Mouse (Mus musculus) liver, embryonic 14.5 days (tissue): ENCODE measurements around the gene Lrp8.

Source experiments
- CTCF ChIP-seq: IDR thresholded peaks from 2 replicates; pipeline ENCODE4 v1.5.1; 2016; ENCODE audit warnings: antibody characterized with exemption, low read depth, control low read depth
- EP300 ChIP-seq: IDR thresholded peaks from 2 replicates; pipeline ENCODE4 v1.6.1; 2016; ENCODE audit warnings: antibody characterized with exemption, low read depth

DNA sequence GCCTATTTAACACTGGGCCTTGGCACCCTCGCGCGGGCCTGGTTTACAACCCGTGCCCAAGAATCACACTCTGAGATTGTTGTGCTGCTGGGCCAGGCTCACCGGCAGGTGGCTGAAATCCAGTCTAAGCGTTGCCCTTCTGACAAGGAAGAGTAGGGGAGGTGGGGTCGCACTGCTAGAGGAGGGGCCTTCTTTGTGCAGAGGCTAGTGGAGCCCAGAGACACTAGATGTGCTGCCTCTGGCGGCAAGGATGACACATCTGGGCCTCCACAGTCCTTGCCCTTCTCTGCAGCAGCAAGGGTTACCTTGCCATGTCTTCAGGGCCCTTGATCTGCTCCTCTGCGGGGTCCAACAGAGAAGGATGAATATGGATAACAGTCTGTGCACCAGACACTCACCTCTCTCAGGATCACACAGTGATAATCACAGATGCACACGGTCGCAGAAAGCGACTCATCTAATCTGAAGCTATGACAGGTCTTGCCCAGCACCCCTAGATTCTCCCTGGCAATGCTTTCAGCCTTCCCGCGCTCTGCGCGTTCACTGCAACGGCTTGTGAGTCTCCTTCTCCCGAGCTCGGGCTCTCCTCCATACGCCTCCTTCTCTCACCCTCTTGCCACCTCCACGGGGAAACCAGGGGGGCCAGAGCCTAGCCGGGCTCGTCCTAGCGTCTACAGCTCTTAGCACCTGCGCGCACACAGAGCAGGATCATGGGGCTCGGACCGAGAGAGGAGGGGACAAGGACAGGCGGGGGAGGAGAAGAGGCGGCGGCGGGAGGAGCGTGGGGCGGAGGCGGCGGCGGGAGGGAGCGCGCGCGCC, 486 bp upstream of the Lrp8 start:
- peak; percentile 44 for TF ChIP-seq CTCF
- TF ChIP-seq EP300, result no peak
